In genomic region chr14:74941591-74941990, GRCm38 (mm10) we compare ENCODE assay signal across 19 mouse cellular contexts. TPM values are rescaled to one million over a fixed set of nuclear protein-coding genes. Genes with fewer than 3 reads are reported as not detected.
DNase-seq lines count a peak whose midpoint lies in the region; ATAC-seq and TF ChIP-seq lines count a peak whose summit lies in the region.
"Had no signal": no experiment of that assay in that cellular context is flagged by ENCODE, and none has a peak within 500 bp of the region (broad histone marks: within the 10 kb centered on the region; RNA-seq: fewer than 3 reads in every experiment).

No protein-coding gene starts in this region.

- H3K4me3 ChIP-seq in heart, embryonic 11.5 days (ENCODE audit: low read depth, low read length), result no peak overlapping the region
- H3K4me3 ChIP-seq in midbrain, embryonic 11.5 days (ENCODE audit: low read depth, low read length), result no peak overlapping the region
- H3K4me3 ChIP-seq in midbrain, postnatal 0 days (ENCODE audit: low read depth, low read length), result no peak overlapping the region
- H3K4me3 ChIP-seq in liver, embryonic 12.5 days, result no peak overlapping the region
- H3K4me3 ChIP-seq: embryonic facial prominence, embryonic 10.5 days; embryonic facial prominence, embryonic 12.5 days; forebrain, embryonic 13.5 days; forebrain, embryonic 15.5 days had no signal

- DNase-seq in heart, adult 11 months, result peak; percentile 41
- peak; percentile 75 for DNase-seq in midbrain, embryonic 11.5 days (ENCODE audit: low spot score, missing footprints)
- no peak for DNase-seq in midbrain, postnatal 0 days (ENCODE audit: low spot score)
- peak; percentile 19 for DNase-seq in splenic B cell, adult 2 months (ENCODE audit: low read depth, low spot score)
- DNase-seq: adrenal gland, adult 2 months; adrenal gland, postnatal 10 days; adrenal gland, postnatal 25 days; cerebellum, adult 11-12 months; cerebellum, adult 2 months; cerebellum, adult 9-10 months; cerebellum, postnatal 10 days; cerebellum, postnatal 25 days; forebrain, postnatal 0 days had no signal

- no peak overlapping the region for H3K9ac ChIP-seq in heart, embryonic 11.5 days (ENCODE audit: low read depth, low read length)
- H3K9ac ChIP-seq in midbrain, embryonic 11.5 days (ENCODE audit: low read length), result no peak overlapping the region
- H3K9ac ChIP-seq in midbrain, postnatal 0 days (replicated peaks; ENCODE audit: low read length, poor library complexity, severe bottlenecking), result no peak overlapping the region
- no peak overlapping the region for H3K9ac ChIP-seq in liver, embryonic 12.5 days
- H3K9ac ChIP-seq: embryonic facial prominence, embryonic 12.5 days; forebrain, embryonic 13.5 days; forebrain, embryonic 15.5 days; forebrain, postnatal 0 days had no signal

- 87% methylated on average over 7 of the region's 7 CpGs for WGBS in heart, embryonic 11.5 days (ENCODE audit: insufficient replicate concordance)
- 85% methylated on average over 7 of the region's 7 CpGs for WGBS in midbrain, embryonic 11.5 days
- WGBS in midbrain, postnatal 0 days, result 87% methylated on average over 7 of the region's 7 CpGs
- WGBS in liver, embryonic 12.5 days (ENCODE audit: insufficient replicate concordance), result 80% methylated on average over 7 of the region's 7 CpGs

- H3K27ac ChIP-seq in heart, embryonic 11.5 days (ENCODE audit: low read depth, low read length), result no peak overlapping the region
- H3K27ac ChIP-seq in midbrain, embryonic 11.5 days (ENCODE audit: low read depth, low read length), result no peak overlapping the region
- no peak overlapping the region for H3K27ac ChIP-seq in midbrain, postnatal 0 days (ENCODE audit: low read depth, low read length)
- H3K27ac ChIP-seq in liver, embryonic 12.5 days, result no peak overlapping the region
- H3K27ac ChIP-seq: embryonic facial prominence, embryonic 10.5 days; embryonic facial prominence, embryonic 12.5 days; forebrain, embryonic 13.5 days; forebrain, embryonic 15.5 days had no signal

- peaks cover 16% of the 10 kb centered on the region for H3K4me1 ChIP-seq in heart, embryonic 11.5 days (ENCODE audit: control insufficient read depth, insufficient read depth, low read length)
- H3K4me1 ChIP-seq in midbrain, embryonic 11.5 days (ENCODE audit: control insufficient read depth, insufficient read depth, low read length), result 0 out of 2 replicates have a peak, but pooled peaks cover 2% of the 10 kb centered on the region
- H3K4me1 ChIP-seq in midbrain, postnatal 0 days (ENCODE audit: insufficient read depth, low read length), result no peaks in the 10 kb centered on the region; the same call in 1 of the 2 replicates
- H3K4me1 ChIP-seq in liver, embryonic 12.5 days, result peaks cover 50% of the 10 kb centered on the region

- no peaks in the 10 kb centered on the region for H3K27me3 ChIP-seq in heart, embryonic 11.5 days (ENCODE audit: control insufficient read depth, insufficient read depth, low read length)
- H3K27me3 ChIP-seq in midbrain, embryonic 11.5 days (ENCODE audit: control insufficient read depth, insufficient read depth, low read length), result no peaks in the 10 kb centered on the region
- H3K27me3 ChIP-seq in midbrain, postnatal 0 days (ENCODE audit: insufficient read depth, low read length), result no peaks in the 10 kb centered on the region
- H3K27me3 ChIP-seq in splenic B cell, adult 2 months (ENCODE audit: control insufficient read depth, insufficient read depth, low read length, poor library complexity, severe bottlenecking), result no peaks in the 10 kb centered on the region
- no peaks in the 10 kb centered on the region for H3K27me3 ChIP-seq in liver, embryonic 12.5 days (replicated peaks)
- H3K27me3 ChIP-seq: embryonic facial prominence, embryonic 12.5 days; forebrain, embryonic 13.5 days; forebrain, embryonic 15.5 days had no signal

- no peak for TF ChIP-seq CTCF in midbrain, postnatal 0 days (IDR thresholded peaks at IDR 0.05)

- no peaks in the 10 kb centered on the region for H3K9me3 ChIP-seq in heart, embryonic 11.5 days (replicated peaks; ENCODE audit: control insufficient read depth, low read length)
- no peaks in the 10 kb centered on the region for H3K9me3 ChIP-seq in midbrain, embryonic 11.5 days (ENCODE audit: control insufficient read depth, low read length)
- no peaks in the 10 kb centered on the region for H3K9me3 ChIP-seq in midbrain, postnatal 0 days (ENCODE audit: low read length)
- H3K9me3 ChIP-seq in liver, embryonic 12.5 days (replicated peaks), result no peaks in the 10 kb centered on the region
- H3K9me3 ChIP-seq: embryonic facial prominence, embryonic 10.5 days; embryonic facial prominence, embryonic 12.5 days; forebrain, embryonic 13.5 days; forebrain, embryonic 15.5 days had no signal

- no peaks in the 10 kb centered on the region for H3K36me3 ChIP-seq in heart, embryonic 11.5 days (ENCODE audit: control insufficient read depth, insufficient read depth, low read length)
- no peaks in the 10 kb centered on the region for H3K36me3 ChIP-seq in midbrain, embryonic 11.5 days (ENCODE audit: control insufficient read depth, insufficient read depth, low read length)
- no peaks in the 10 kb centered on the region for H3K36me3 ChIP-seq in midbrain, postnatal 0 days (ENCODE audit: insufficient read depth, low read length)
- no peaks in the 10 kb centered on the region for H3K36me3 ChIP-seq in splenic B cell, adult 2 months (ENCODE audit: control insufficient read depth, insufficient read depth, low read length, poor library complexity, severe bottlenecking)
- H3K36me3 ChIP-seq in liver, embryonic 12.5 days, result peaks cover 3% of the 10 kb centered on the region
- H3K36me3 ChIP-seq: embryonic facial prominence, embryonic 12.5 days; forebrain, embryonic 15.5 days had no signal

- no peak for ATAC-seq in heart, embryonic 11.5 days (replicated peaks; ENCODE audit: insufficient number of reproducible peaks, low FRiP score, low TSS enrichment)
- ATAC-seq in midbrain, embryonic 11.5 days (ENCODE audit: low FRiP score), result no peak
- no peak for ATAC-seq in midbrain, postnatal 0 days (ENCODE audit: low FRiP score)
- ATAC-seq in liver, embryonic 12.5 days, result no peak
- ATAC-seq: forebrain, embryonic 13.5 days; forebrain, embryonic 15.5 days; forebrain, postnatal 0 days had no signal

- H3K4me2 ChIP-seq in heart, embryonic 11.5 days, result no peak overlapping the region
- no peak overlapping the region for H3K4me2 ChIP-seq in midbrain, embryonic 11.5 days
- no peak overlapping the region for H3K4me2 ChIP-seq in midbrain, postnatal 0 days (ENCODE audit: low read depth, low read length, poor library complexity, severe bottlenecking)
- no peak overlapping the region for H3K4me2 ChIP-seq in liver, embryonic 12.5 days
- H3K4me2 ChIP-seq: embryonic facial prominence, embryonic 12.5 days; forebrain, embryonic 13.5 days; forebrain, embryonic 15.5 days had no signal

RNA-seq across cellular contexts. Expression of gene Lrch1, which starts 6.1 kb away (rescaled TPM):
- 10.0 and 11.1 TPM in 2 replicates for polyA plus RNA-seq in heart, embryonic 11.5 days (2014; fragmentation: Nextera tagmentation; extraction: Ambion mirVana)
- polyA plus RNA-seq in midbrain, embryonic 11.5 days (2014; fragmentation: Nextera tagmentation; extraction: Ambion mirVana), result 5.8 and 6.7 TPM in 2 replicates
- total RNA-seq in midbrain, postnatal 0 days (2014; rRNA removed), result 21.7 and 22.3 TPM in 2 replicates
- polyA plus RNA-seq in midbrain, postnatal 0 days (2015; fragmentation: Nextera tagmentation; extraction: Ambion mirVana), result 15.7 and 22.4 TPM in 2 replicates
- 6.5 and 7.8 TPM in 2 replicates for polyA plus RNA-seq in liver, embryonic 12.5 days (2016; fragmentation: Nextera tagmentation; extraction: Ambion mirVana)
